Mouse (Mus musculus) forebrain, embryonic 10.5 days (tissue): ENCODE results near the gene Ctla4. TPM values are rescaled to one million over a fixed set of nuclear protein-coding genes. Genes with fewer than 3 reads are reported as not detected.

Experiments used
- DNase-seq: peaks from one replicate; pipeline ENCODE4 v3.0.0-alpha.2; 2017; ENCODE audit warnings: low spot score; ENCODE audit errors: extremely low spot score
- H3K27ac ChIP-seq: fragments of 300-500 bp; sonication (generic); 2 replicates; pipeline ENCODE4 v1.5.1; 2016; ENCODE audit warnings: mild to moderate bottlenecking
- H3K27me3 ChIP-seq: fragments of 300-500 bp; sonication (generic); 2 replicates; pipeline ENCODE4 v1.6.1; 2016; ENCODE audit warnings: mild to moderate bottlenecking; ENCODE audit not compliant: poor library complexity, severe bottlenecking
- H3K36me3 ChIP-seq: fragments of 300-500 bp; sonication (generic); replicated peaks from 2 replicates; pipeline ENCODE4 v1.6.1; 2016; ENCODE audit warnings: mild to moderate bottlenecking, moderate library complexity
- H3K4me1 ChIP-seq: fragments of 300-500 bp; sonication (generic); 2 replicates; pipeline ENCODE4 v1.6.1; 2016
- H3K4me3 ChIP-seq: fragments of 300-500 bp; sonication (generic); 2 replicates; pipeline ENCODE4 v1.5.1; 2016; ENCODE audit warnings: mild to moderate bottlenecking, moderate library complexity
- H3K9me3 ChIP-seq: fragments of 300-500 bp; sonication (generic); 2 replicates; pipeline ENCODE4 v1.6.1; 2016; ENCODE audit warnings: mild to moderate bottlenecking, moderate library complexity
- WGBS: fragments of 180-500 bp; shearing (Covaris S2); methylation state at CpG from one replicate; pipeline ENCODE4 v1.1.7; 2016; 5-methylcytosine and 5-hydroxymethylcytosine counted together
- polyA plus RNA-seq: library from polyadenylated mRNA; unstranded; fragments of >200 nt; fragmentation: Nextera tagmentation; extraction: Ambion mirVana; gene quantifications from 2 replicates; pipeline ENCODE4 v1.2.1, GENCODE M21; 2016

Gene Ctla4
- polyA plus RNA-seq, 1 experiment from 2014 or later: not detected

DNA sequence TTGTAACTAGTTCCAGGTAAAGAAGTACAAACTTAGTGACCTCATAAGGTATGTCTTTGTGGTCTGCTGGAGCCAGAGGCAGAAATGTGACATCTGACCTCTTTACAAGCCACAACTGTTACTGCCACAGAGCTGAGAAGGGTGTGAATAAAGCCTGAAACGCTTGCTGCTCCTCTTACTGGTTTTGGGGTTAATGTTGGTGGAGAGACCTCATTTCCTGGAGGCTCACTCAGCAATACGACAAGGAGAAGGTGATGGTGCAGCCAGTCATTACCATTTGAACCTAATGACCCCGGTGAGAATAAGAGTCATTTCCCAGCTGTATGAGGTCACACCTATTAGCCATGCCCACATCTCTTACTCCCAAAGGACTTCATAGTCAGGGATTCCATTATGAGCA, 11.5 kb upstream of the Ctla4 start:
- Histone ChIP-seq H3K27me3 (no peaks in the 10 kb centered on the region), H3K4me1 (peaks cover 4% of the 10 kb centered on the region; the same call in 1 of the 2 replicates), H3K27ac (no peak overlapping the region), H3K9me3 (no peaks in the 10 kb centered on the region; the same call in 1 of the 2 replicates), H3K36me3 (no peaks in the 10 kb centered on the region), H3K4me3 (no peak overlapping the region)
- DNase-seq: no peak
- 64% methylated on average over 3 of the region's 3 CpGs for whole genome bisulfite sequencing

DNA sequence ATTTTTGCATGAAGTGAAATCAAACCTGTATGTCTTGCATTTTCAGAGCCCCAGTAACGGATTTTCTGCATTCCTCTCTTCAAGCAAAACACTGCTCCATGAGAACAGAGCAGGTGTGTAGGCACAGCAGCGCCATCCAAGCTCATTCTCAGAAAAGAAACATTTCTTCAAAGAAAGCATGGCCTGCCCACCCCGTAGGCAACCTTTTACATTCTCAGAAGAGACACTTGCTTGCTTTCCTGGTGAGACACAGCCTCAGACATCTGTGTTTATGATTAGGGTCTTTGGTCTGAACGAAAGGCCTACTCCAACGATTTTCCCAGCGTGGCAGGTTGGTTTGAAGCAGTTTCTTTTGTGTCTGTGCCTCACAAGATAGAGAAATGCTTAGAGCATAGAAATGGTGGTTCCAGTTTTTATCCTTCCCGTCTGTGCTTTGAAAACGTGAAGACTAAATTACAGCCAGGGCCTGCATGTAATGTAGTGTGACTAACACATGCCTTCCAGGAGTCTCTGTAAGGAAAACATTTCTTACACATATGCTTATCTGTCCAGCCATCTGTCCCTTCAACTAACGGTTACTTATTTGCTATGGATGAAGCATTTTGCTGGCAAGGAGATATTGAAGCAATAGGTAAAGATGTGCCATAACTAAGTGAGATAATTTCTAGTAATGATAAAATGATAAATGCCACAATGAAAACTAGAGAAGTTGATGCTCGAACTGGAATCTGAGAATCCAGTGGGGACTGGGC, 6.5 kb upstream of the Ctla4 start:
- DNase-seq: no peak
- no peaks in the 10 kb centered on the region for H3K9me3 ChIP-seq
- WGBS: 81% methylated on average over 10 of the region's 10 CpGs
- no peak overlapping the region for H3K4me3 ChIP-seq
- H3K27me3 ChIP-seq: no peaks in the 10 kb centered on the region
- H3K4me1 ChIP-seq: no peaks in the 10 kb centered on the region
- H3K27ac ChIP-seq: no peak overlapping the region
- no peaks in the 10 kb centered on the region for H3K36me3 ChIP-seq

DNA sequence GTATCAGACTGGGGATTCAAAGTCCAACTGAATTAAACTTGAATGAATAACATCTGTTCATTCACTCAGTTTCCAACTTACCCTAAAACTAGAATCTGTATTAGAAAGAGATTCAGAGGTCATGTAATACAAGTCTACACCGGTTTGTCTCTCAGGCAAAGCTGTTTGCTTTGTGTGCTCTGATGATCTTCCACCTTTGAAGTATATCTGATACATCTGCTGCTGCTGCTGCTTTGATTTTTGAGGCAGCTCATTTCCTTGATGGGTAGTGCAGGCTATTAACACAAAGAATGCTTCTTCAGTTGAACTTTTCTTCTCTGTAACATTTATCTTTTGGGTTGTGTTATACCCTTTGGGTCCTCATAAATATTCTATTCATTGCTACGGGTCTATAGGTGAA, 4.0 kb upstream of the Ctla4 start:
- Histone ChIP-seq H3K27me3 (no peaks in the 10 kb centered on the region), H3K27ac (no peak overlapping the region), H3K36me3 (no peaks in the 10 kb centered on the region), H3K4me3 (no peak overlapping the region), H3K4me1 (no peaks in the 10 kb centered on the region), H3K9me3 (no peaks in the 10 kb centered on the region)
- DNase-seq: no peak
- WGBS: 73% methylated on average over 2 of the region's 2 CpGs

GRCm38 (mm10) chr1:60883279-60883678, 3.5 kb upstream of the Ctla4 start:
- Histone ChIP-seq H3K9me3 (no peaks in the 10 kb centered on the region), H3K4me3 (no peak overlapping the region), H3K4me1 (no peaks in the 10 kb centered on the region), H3K27me3 (no peaks in the 10 kb centered on the region), H3K36me3 (no peaks in the 10 kb centered on the region), H3K27ac (no peak overlapping the region)
- WGBS: 83% methylated on average over 2 of the region's 2 CpGs
- no peak for DNase-seq

- no peaks in the 10 kb centered on the region for H3K4me1 ChIP-seq
- no peak for DNase-seq
- no peaks in the 10 kb centered on the region for H3K36me3 ChIP-seq
- H3K27me3 ChIP-seq: no peaks in the 10 kb centered on the region
- H3K9me3 ChIP-seq: no peaks in the 10 kb centered on the region
- H3K4me3 ChIP-seq: no peak overlapping the region
- no peak overlapping the region for H3K27ac ChIP-seq
- WGBS: 93% methylated on average over 1 of the region's 1 CpGs
Measured at GRCm38 (mm10) chr1:60884611-60885010, 2.2 kb upstream of the Ctla4 start.

DNA sequence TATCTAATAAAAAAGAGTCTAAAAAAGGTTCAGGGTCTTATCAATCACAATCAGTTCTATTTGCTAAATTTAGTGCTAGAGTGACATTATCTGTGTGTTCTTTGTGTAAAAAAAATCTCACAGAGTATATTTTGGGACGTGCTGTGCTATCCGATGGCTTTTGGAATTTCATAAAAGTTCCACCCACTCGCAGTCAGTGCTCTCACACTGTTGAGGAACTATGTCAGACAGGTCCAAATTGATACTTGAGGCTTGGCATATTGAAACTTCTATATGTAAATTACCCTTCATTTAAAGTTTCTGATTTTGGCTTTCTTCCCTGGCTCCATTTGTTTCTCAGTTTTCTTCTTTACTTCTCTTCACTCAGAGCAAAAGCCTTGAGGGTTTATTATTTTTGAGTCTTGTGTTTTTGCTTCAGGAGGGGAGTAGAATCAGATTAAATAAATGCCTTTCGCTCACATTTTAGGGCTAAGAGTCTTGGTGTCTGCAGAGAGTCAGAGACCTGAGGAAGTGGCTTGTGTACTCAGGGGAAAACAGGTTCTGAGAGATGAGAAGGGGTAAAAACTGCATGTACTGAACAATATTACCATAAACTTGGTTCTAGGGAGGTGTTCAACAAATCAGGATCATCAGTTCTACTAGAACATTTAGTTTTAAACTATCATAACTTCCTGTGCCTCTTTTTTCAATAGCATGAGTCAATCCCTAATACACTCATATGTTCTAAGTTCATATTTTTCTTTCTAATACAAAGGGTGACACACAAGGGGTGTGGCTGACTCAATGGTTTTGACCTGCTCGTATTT, 11.5 kb downstream of the Ctla4 start:
- 91% methylated on average over 5 of the region's 5 CpGs for WGBS
- Histone ChIP-seq H3K4me1 (no peaks in the 10 kb centered on the region), H3K36me3 (no peaks in the 10 kb centered on the region), H3K4me3 (no peak overlapping the region), H3K9me3 (no peaks in the 10 kb centered on the region), H3K27ac (no peak overlapping the region), H3K27me3 (no peaks in the 10 kb centered on the region)
- no peak for DNase-seq

DNA sequence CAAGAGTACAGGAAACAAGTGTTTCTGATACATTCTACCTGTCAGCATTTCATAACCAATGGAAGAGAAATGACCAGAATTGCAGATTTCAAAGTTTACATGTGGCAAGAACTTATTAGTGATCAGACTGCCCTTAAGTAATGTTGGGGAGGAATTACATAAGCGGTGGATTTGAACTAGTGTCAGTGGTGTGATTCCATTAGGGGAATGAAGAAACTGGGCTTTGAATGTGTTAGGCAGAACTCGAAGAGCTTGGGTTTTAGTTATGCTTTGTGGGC, 12.1 kb downstream of the Ctla4 start:
- no peak overlapping the region for H3K27ac ChIP-seq
- H3K4me3 ChIP-seq: no peak overlapping the region
- no peak for DNase-seq
- no peaks in the 10 kb centered on the region for H3K4me1 ChIP-seq
- H3K9me3 ChIP-seq: no peaks in the 10 kb centered on the region
- 84% methylated on average over 2 of the region's 2 CpGs for WGBS
- no peaks in the 10 kb centered on the region for H3K27me3 ChIP-seq
- no peaks in the 10 kb centered on the region for H3K36me3 ChIP-seq

DNA sequence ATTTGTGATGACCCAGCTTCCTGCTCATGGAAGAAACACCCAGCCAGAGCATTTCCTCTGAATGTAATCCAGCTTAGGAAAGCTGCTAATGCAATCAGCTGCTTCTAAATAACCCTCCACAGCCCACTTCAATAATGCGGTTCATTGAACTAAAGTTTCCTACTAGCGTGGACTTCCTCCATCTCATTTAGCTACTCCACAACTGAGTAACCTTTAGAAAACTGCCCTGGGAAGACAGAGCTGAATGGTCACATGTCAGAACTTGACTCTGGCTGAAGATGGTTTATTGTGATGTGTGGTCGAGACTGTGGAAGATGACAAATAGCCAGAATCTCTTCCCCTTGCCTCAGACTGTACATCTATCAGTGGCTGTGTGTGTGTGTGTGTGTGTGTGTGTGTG, 12.4 kb downstream of the Ctla4 start:
- DNase-seq: no peak
- Histone ChIP-seq H3K36me3 (no peaks in the 10 kb centered on the region), H3K4me3 (no peak overlapping the region), H3K4me1 (no peaks in the 10 kb centered on the region), H3K27me3 (no peaks in the 10 kb centered on the region), H3K27ac (no peak overlapping the region), H3K9me3 (no peaks in the 10 kb centered on the region)
- WGBS: 81% methylated on average over 3 of the region's 3 CpGs

DNA sequence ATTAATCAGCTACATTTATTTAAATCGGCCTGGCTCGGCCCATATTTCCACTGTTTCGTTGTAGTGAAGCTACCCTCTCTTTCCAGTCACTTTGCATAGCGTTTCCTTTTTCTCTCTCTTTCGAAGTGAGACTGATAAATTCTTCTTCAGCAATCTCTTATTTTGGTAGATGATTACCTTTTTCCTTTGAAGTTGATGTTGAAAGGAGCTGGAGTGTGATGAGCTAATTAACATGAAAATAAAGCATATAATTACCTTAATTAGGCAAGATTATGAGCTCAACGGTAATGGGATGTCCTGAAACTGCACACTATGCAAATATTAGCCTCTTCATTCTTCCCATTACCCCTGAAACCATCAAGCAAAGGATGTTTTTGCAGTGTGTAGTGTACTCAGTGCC, 15.7 kb downstream of the Ctla4 start:
- no peak for DNase-seq
- H3K36me3 ChIP-seq: no peaks in the 10 kb centered on the region
- no peak overlapping the region for H3K27ac ChIP-seq

GRCm38 (mm10) chr1:60903126-60903525, 16.3 kb downstream of the Ctla4 start:
- no peaks in the 10 kb centered on the region for H3K36me3 ChIP-seq
- no peaks in the 10 kb centered on the region for H3K4me1 ChIP-seq
- H3K9me3 ChIP-seq: no peaks in the 10 kb centered on the region
- H3K27ac ChIP-seq: no peak overlapping the region
- no peak for DNase-seq
- no peak overlapping the region for H3K4me3 ChIP-seq
- 92% methylated on average over 7 of the region's 7 CpGs for WGBS
- no peaks in the 10 kb centered on the region for H3K27me3 ChIP-seq

More for the DNA sequence above, 15.7 kb downstream of the Ctla4 start:
- 76% methylated on average over 6 of the region's 6 CpGs for WGBS
- no peaks in the 10 kb centered on the region for H3K27me3 ChIP-seq
- no peaks in the 10 kb centered on the region for H3K9me3 ChIP-seq
- no peak overlapping the region for H3K4me3 ChIP-seq
- no peaks in the 10 kb centered on the region for H3K4me1 ChIP-seq

DNA sequence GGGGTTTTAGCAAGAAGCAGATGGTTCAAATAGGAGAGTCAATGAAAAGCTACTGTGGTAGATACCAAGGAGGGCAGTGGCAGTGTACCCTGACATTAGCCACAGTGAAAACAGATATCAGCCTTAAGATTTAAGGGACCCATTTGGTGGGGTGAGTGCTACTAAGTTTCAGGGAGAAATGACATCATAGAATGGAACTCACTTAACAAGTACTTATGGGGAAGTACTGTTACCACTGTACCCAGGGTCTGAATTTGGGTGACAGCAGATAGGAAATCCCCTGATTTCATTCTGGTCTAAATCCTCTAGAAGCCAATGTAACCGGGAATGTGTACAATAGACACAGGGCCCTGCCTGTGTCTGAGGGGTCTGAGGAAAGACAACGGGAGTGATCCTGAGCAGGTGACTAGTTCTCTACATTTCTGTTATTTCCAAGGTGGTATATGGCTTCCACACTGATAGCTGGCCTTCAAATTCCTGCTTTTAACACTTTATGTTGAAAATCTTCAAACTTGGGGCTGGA, 17.7 kb downstream of the Ctla4 start:
- DNase-seq: no peak
- no peaks in the 10 kb centered on the region for H3K9me3 ChIP-seq
- no peak overlapping the region for H3K27ac ChIP-seq
- H3K27me3 ChIP-seq: no peaks in the 10 kb centered on the region
- H3K4me3 ChIP-seq: no peak overlapping the region
- no peaks in the 10 kb centered on the region for H3K36me3 ChIP-seq
- 89% methylated on average over 2 of the region's 2 CpGs for WGBS
- no peaks in the 10 kb centered on the region for H3K4me1 ChIP-seq

- WGBS: 89% methylated on average over 3 of the region's 3 CpGs
Measured at GRCm38 (mm10) chr1:60907466-60907865, 20.7 kb downstream of the Ctla4 start.

GRCm38 (mm10) chr1:60908751-60909161, 22.0 kb downstream of the Ctla4 start:
- Histone ChIP-seq H3K36me3 (no peaks in the 10 kb centered on the region), H3K4me1 (0 out of 2 replicates have a peak, but pooled peaks cover 3% of the 10 kb centered on the region), H3K27me3 (no peaks in the 10 kb centered on the region), H3K27ac (no peak overlapping the region), H3K9me3 (no peaks in the 10 kb centered on the region), H3K4me3 (no peak overlapping the region)
- WGBS: 93% methylated on average over 9 of the region's 9 CpGs
- no peak for DNase-seq

More at GRCm38 (mm10) chr1:60907466-60907865, 20.7 kb downstream of the Ctla4 start:
- Histone ChIP-seq H3K36me3 (no peaks in the 10 kb centered on the region), H3K4me1 (0 out of 2 replicates have a peak, but pooled peaks cover 3% of the 10 kb centered on the region), H3K27me3 (no peaks in the 10 kb centered on the region), H3K27ac (no peak overlapping the region), H3K4me3 (no peak overlapping the region), H3K9me3 (no peaks in the 10 kb centered on the region)
- DNase-seq: no peak
